Mouse (Mus musculus) embryo, embryonic 11.5 days (tissue): ENCODE measurements at regions not wholly inside any gene's neighbourhood (a gene's known extent, or its start where the extent isn't known, plus 50 kb on each side); places are given as distances from the start of the nearest gene placed in this dataset.

Source experiments
- DNase-seq: peaks from one replicate; pipeline ENCODE4 v3.0.0-alpha.2; 2012; ENCODE audit warnings: low read depth, low spot score

DNA sequence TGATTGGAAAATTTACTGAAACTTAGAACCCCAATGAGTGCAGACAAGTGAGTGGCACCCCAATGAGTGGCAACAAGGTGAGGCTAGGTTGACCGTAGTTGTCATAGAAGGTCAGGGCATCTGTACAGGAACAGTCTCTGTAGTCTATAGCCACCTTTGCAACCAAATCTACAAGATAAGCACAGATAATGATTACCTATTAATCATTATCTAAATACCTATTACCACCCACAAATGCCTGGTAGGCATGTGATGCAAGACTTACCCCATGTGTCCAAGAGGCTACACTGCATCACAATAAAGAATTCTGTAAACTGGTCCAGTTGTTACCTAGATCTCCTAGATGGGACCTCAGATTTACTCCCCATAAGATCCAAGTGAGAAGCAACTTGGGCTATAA is 778.7 kb downstream of the Cntnap5b start:
- DNase-seq, result no peak

DNA sequence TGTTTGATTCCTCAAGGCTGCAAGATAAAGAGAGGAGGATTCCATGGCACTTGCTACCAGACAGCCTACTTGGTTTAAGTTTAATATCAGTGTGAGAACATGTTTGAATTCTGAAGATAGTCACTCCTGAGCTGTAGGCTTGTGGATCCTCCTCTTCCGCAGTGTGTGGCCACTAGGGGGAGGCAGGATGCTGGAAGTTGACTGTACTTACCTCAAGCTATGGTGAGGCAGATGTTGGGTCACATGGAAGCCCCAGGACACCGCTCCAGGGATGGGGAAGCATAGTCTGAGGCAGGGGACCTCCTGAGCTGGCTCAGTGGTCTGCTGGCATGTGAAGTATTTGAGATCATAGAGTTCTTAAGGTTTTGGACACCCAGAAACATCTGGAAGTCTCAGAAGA is 784.4 kb downstream of the Cntnap5b start:
- DNase-seq, result peak; percentile 4
